Mouse (Mus musculus) forebrain, postnatal 0 days (tissue): Measurements from ENCODE around the gene Hscb. TPM values are rescaled to one million over a fixed set of nuclear protein-coding genes. Genes with fewer than 3 reads are reported as not detected.
"Not testable (repeated sequence)": the region's sequence is repeated elsewhere in the genome, so short reads cannot be mapped to it uniquely, and the experiment has no call there.

ENCODE experiments used
- ATAC-seq: fragments of 200-750 bp; cut with Nextera tagmentation; 2 replicates; pipeline ENCODE4 v1.8.0; 2017; ENCODE audit warnings: mild to moderate bottlenecking, moderate library complexity
- DNase-seq: peaks from one replicate; pipeline ENCODE4 v3.0.0-alpha.2; 2015
- H3K27ac ChIP-seq: fragments of 300-500 bp; sonication (generic); 2 replicates; pipeline ENCODE4 v1.5.1; 2014; ENCODE audit warnings: low read depth, mild to moderate bottlenecking, antibody characterized with exemption, low read length, moderate library complexity, mixed read lengths
- H3K27me3 ChIP-seq: fragments of 300-500 bp; sonication (generic); 2 replicates; pipeline ENCODE4 v1.6.1; 2014; ENCODE audit warnings: mild to moderate bottlenecking, low read length, mixed read lengths; ENCODE audit not compliant: insufficient read depth
- H3K36me3 ChIP-seq: fragments of 300-500 bp; sonication (generic); 2 replicates; pipeline ENCODE4 v1.6.1; 2014; ENCODE audit warnings: mild to moderate bottlenecking, moderate library complexity; ENCODE audit not compliant: insufficient read depth
- H3K4me1 ChIP-seq: fragments of 300-500 bp; sonication (generic); 2 replicates; pipeline ENCODE4 v1.6.1; 2014; ENCODE audit warnings: antibody characterized with exemption; ENCODE audit not compliant: insufficient read depth
- H3K4me2 ChIP-seq: fragments of 300-500 bp; sonication (generic); 2 replicates; pipeline ENCODE4 v1.6.1; 2014; ENCODE audit warnings: low read depth, mild to moderate bottlenecking, moderate library complexity
- H3K4me3 ChIP-seq: fragments of 300-500 bp; sonication (generic); 2 replicates; pipeline ENCODE4 v1.5.1; 2014; ENCODE audit warnings: low read depth, low read length, mixed read lengths
- H3K9ac ChIP-seq: fragments of 300-500 bp; sonication (generic); 2 replicates; pipeline ENCODE4 v1.6.1; 2014; ENCODE audit warnings: mild to moderate bottlenecking
- H3K9me3 ChIP-seq: fragments of 300-500 bp; sonication (generic); 2 replicates; pipeline ENCODE4 v1.6.1; 2016; ENCODE audit warnings: low read length
- CTCF ChIP-seq: sonication (generic); IDR thresholded peaks from 2 replicates; pipeline ENCODE4 v1.5.1; 2016; ENCODE audit warnings: antibody characterized with exemption, control low read depth, low read depth
- WGBS: fragments of 180-500 bp; shearing (Covaris S2); extraction: QIAGEN DNeasy Blood & Tissue Kit; methylation state at CpG from one replicate; pipeline ENCODE4 v1.1.7; 2014; 5-methylcytosine and 5-hydroxymethylcytosine counted together
- polyA plus RNA-seq: library from polyadenylated mRNA; unstranded; fragments of >200 nt; fragmentation: Nextera tagmentation; extraction: Ambion mirVana; gene quantifications from 2 replicates; pipeline ENCODE4 v1.2.1, GENCODE M21; 2015
- total RNA-seq: library from RNA; depleted of rRNA; stranded (reverse); fragments of >200 nt; gene quantifications from 2 replicates; pipeline ENCODE4 v1.2.3, GENCODE M21; 2014; rRNA removed

Gene Hscb
- 10.8 and 16.0 TPM in 2 replicates for total RNA-seq
- 11.2 and 11.9 TPM in 2 replicates for polyA plus RNA-seq

GRCm38 (mm10) chr5:110839678-110840365 lies at the start of gene Hscb, which contains the start of gene Chek2:
Gene Hscb (minus strand): TSS chr5:110839777.
Gene Chek2 (plus strand): TSS chr5:110839979.
- H3K4me1 ChIP-seq, result peaks cover 11% of the 10 kb centered on the region; the same call in 1 of the 2 replicates
- 2% methylated on average over 40 of the region's 41 CpGs for WGBS
- H3K9ac ChIP-seq, result peak within 1 kb of the TSS; percentile 57
- peak; percentile 97 for DNase-seq
- peak within 1 kb of the TSS; percentile 81 for H3K4me2 ChIP-seq
- peak; percentile 66 for TF ChIP-seq CTCF
- H3K27ac ChIP-seq, result 0 out of 2 replicates have a peak within 1 kb of the TSS, but pooled peaks have one; percentile 4
- no peaks in the 10 kb centered on the region for H3K36me3 ChIP-seq
- H3K4me3 ChIP-seq, result peak within 1 kb of the TSS; percentile 60
- H3K9me3 ChIP-seq, result no peaks in the 10 kb centered on the region
- peak; percentile 99 for ATAC-seq
- no peaks in the 10 kb centered on the region for H3K27me3 ChIP-seq

GRCm38 (mm10) chr5:110888596-110888995 lies 49.0 kb upstream of the Hscb start:
- WGBS, result 89% methylated on average over 4 of the region's 4 CpGs
- no peak for ATAC-seq
- no peaks in the 10 kb centered on the region for H3K4me1 ChIP-seq
- TF ChIP-seq CTCF, result no peak
- no peaks in the 10 kb centered on the region for H3K27me3 ChIP-seq
- no peak overlapping the region for H3K27ac ChIP-seq
- H3K4me3 ChIP-seq, result no peak overlapping the region
- no peak overlapping the region for H3K9ac ChIP-seq
- H3K4me2 ChIP-seq, result no peak overlapping the region
- H3K36me3 ChIP-seq, result peaks cover 21% of the 10 kb centered on the region
- H3K9me3 ChIP-seq, result no peaks in the 10 kb centered on the region
- no peak for DNase-seq

- TF ChIP-seq CTCF, result no peak
- Histone ChIP-seq H3K9ac (peak within 1 kb of the TSS; percentile 83), H3K4me3 (peak within 1 kb of the TSS; percentile 82), H3K9me3 (no peaks in the 10 kb centered on the region), H3K27ac (peak within 1 kb of the TSS; percentile 79), H3K36me3 (0 out of 2 replicates have a peak, but pooled peaks cover 4% of the 10 kb centered on the region), H3K4me2 (peak within 1 kb of the TSS; percentile 90), H3K27me3 (no peaks in the 10 kb centered on the region), H3K4me1 (peaks cover 6% of the 10 kb centered on the region; the same call in 1 of the 2 replicates)
- WGBS, result under 1% methylated on average over 76 of the region's 101 CpGs
- DNase-seq (peak; percentile 95), ATAC-seq (peak; percentile 95)
Measured at GRCm38 (mm10) chr5:110879584-110880374, 40.2 kb upstream of the Hscb start, which contains the start of gene Ttc28. Gene Ttc28 (plus strand): TSS chr5:110879803.

- 58% methylated on average over 7 of the region's 7 CpGs for WGBS
Measured at GRCm38 (mm10) chr5:110879042-110879441, 39.5 kb upstream of the Hscb start.

GRCm38 (mm10) chr5:110878526-110878925 lies 38.9 kb upstream of the Hscb start:
- not testable (repeated sequence) for H3K36me3 ChIP-seq, H3K9ac ChIP-seq, ATAC-seq, H3K4me1 ChIP-seq, H3K27ac ChIP-seq, H3K27me3 ChIP-seq, H3K9me3 ChIP-seq, DNase-seq, H3K4me3 ChIP-seq, H3K4me2 ChIP-seq
- 98% methylated on average over 1 of the region's 1 CpGs for WGBS

More at GRCm38 (mm10) chr5:110879042-110879441, 39.5 kb upstream of the Hscb start:
- Histone ChIP-seq H3K4me1 (peaks cover 6% of the 10 kb centered on the region; the same call in 1 of the 2 replicates), H3K27me3 (no peaks in the 10 kb centered on the region), H3K9ac (peak overlapping the region; percentile 83), H3K9me3 (no peaks in the 10 kb centered on the region), H3K4me3 (peak overlapping the region; percentile 82), H3K27ac (peak overlapping the region; percentile 79), H3K36me3 (no peaks in the 10 kb centered on the region), H3K4me2 (peak overlapping the region; percentile 90)
- no peak for ATAC-seq
- TF ChIP-seq CTCF, result no peak
- no peak for DNase-seq

GRCm38 (mm10) chr5:110877666-110878505 lies 38.3 kb upstream of the Hscb start:
- ATAC-seq, result no peak
- H3K27me3 ChIP-seq, result no peaks in the 10 kb centered on the region
- peaks cover 9% of the 10 kb centered on the region; the same call in 1 of the 2 replicates for H3K4me1 ChIP-seq
- H3K36me3 ChIP-seq, result no peaks in the 10 kb centered on the region
- whole genome bisulfite sequencing, result 57% methylated on average over 5 of the region's 5 CpGs
- no peak overlapping the region for H3K4me3 ChIP-seq
- H3K9me3 ChIP-seq, result no peaks in the 10 kb centered on the region
- no peak overlapping the region for H3K27ac ChIP-seq
- no peak overlapping the region for H3K4me2 ChIP-seq
- no peak for DNase-seq
- no peak for TF ChIP-seq CTCF
- no peak overlapping the region for H3K9ac ChIP-seq
